Mouse (Mus musculus) hindbrain, embryonic 12.5 days (tissue): ENCODE results near the gene D11Wsu47e. TPM values are rescaled to one million over a fixed set of nuclear protein-coding genes. Genes with fewer than 3 reads are reported as not detected.
A peak's percentile ranks its signal among the peaks of the same experiment; 100 is the strongest.

Experiments
- ATAC-seq: fragments of 200-750 bp; cut with Nextera tagmentation; 2 replicates; pipeline ENCODE4 v1.8.0; 2017; ENCODE audit warnings: moderate TSS enrichment; ENCODE audit not compliant: low FRiP score
- H3K27ac ChIP-seq: fragments of 300-500 bp; sonication (generic); 2 replicates; pipeline ENCODE4 v1.5.1; 2016; ENCODE audit warnings: mild to moderate bottlenecking
- H3K27me3 ChIP-seq: fragments of 300-500 bp; sonication (generic); 2 replicates; pipeline ENCODE4 v1.6.1; 2016; ENCODE audit warnings: mild to moderate bottlenecking
- H3K36me3 ChIP-seq: fragments of 300-500 bp; sonication (generic); 2 replicates; pipeline ENCODE4 v1.6.1; 2016; ENCODE audit warnings: mild to moderate bottlenecking
- H3K4me1 ChIP-seq: fragments of 300-500 bp; sonication (generic); 2 replicates; pipeline ENCODE4 v1.6.1; 2016
- H3K4me2 ChIP-seq: fragments of 300-500 bp; sonication (generic); replicated peaks from 2 replicates; pipeline ENCODE4 v1.6.1; 2016; ENCODE audit warnings: mild to moderate bottlenecking
- H3K4me3 ChIP-seq: fragments of 300-500 bp; sonication (generic); 2 replicates; pipeline ENCODE4 v1.5.1; 2016; ENCODE audit warnings: mild to moderate bottlenecking
- H3K9ac ChIP-seq: fragments of 300-500 bp; sonication (generic); 2 replicates; pipeline ENCODE4 v1.6.1; 2016; ENCODE audit warnings: mild to moderate bottlenecking, moderate library complexity
- H3K9me3 ChIP-seq: fragments of 300-500 bp; sonication (generic); replicated peaks from 2 replicates; pipeline ENCODE4 v1.6.1; 2016; ENCODE audit warnings: mild to moderate bottlenecking
- WGBS: fragments of 180-500 bp; shearing (Covaris S2); methylation state at CpG from one replicate; pipeline ENCODE4 v1.1.7; 2016; 5-methylcytosine and 5-hydroxymethylcytosine counted together
- polyA plus RNA-seq: library from polyadenylated mRNA; unstranded; fragments of >200 nt; fragmentation: Nextera tagmentation; extraction: Ambion mirVana; gene quantifications from 2 replicates; pipeline ENCODE4 v1.2.1, GENCODE M21; 2016

Gene D11Wsu47e
- polyA plus RNA-seq, 1 experiment from 2014 or later = 25.9 TPM

DNA sequence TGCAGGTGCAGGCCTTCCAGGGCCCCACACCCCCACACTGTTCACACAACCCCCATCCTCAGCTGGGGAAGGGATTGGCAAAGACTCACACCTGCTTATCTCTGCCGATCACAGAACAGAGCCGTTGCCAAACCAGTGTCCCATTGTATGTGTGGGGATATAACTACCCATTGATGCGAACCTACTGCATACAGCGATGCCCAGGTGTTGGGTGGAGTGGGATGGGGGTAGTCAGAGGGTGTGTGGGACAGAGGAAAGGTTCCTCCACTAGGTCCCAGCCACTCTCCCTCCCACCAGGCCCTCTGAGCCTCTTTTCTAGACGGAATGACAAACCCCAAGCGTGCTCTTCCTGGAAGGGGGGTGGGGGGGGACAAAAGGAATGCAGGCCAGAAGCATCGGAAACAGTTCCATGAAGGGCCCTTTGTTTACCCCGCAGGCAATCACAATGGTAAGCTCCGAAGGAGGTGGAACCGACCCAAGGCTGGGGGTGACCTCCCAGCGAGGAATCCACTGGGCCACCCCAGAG is 25.6 kb downstream of the D11Wsu47e start, which contains the start of gene Cpsf4l:
Cpsf4l (minus strand) TSS at position 287 of the 526 bp plus-strand sequence.
- Histone ChIP-seq H3K9me3 (no peaks in the 10 kb centered on the region), H3K27me3 (peaks cover 19% of the 10 kb centered on the region), H3K4me2 (peak within 1 kb of the TSS; percentile 25), H3K9ac (peak within 1 kb of the TSS; percentile 3), H3K36me3 (peaks cover 7% of the 10 kb centered on the region; the same call in 1 of the 2 replicates), H3K4me1 (peaks cover 27% of the 10 kb centered on the region), H3K4me3 (no peak within 1 kb of the TSS), H3K27ac (peak within 1 kb of the TSS; percentile 60)
- WGBS = 4% methylated on average over 11 of the region's 11 CpGs
- peak; percentile 64 for ATAC-seq

DNA sequence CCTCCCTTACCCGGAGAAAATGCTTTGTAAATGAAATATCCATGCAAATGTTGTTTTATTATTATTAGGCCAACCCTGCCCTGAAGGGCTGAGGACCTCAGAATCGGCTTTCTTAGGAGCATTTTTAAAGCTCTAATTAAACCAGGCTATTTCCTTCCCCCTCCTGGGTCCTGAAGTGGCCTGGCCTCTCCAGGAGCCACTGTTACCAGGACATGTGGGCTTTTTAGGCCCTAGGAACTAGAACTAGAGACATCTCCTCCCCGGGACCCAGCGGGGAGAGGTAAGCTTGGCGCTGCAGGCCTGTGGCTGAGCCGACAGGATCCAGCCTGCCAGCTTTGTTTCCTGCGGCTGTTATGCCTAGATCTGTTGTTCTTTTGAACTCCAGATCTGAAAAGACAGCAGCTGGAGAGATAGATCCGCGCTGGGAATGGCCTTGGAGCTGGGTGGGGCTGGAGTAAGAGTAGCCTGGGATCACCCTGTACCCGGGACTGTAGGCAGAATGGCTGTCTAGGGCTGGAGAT is 26.1 kb downstream of the D11Wsu47e start:
- H3K36me3 ChIP-seq = peaks cover 7% of the 10 kb centered on the region; the same call in 1 of the 2 replicates
- H3K4me2 ChIP-seq = peak overlapping the region; percentile 25; the same call in 1 of the 2 replicates
- H3K9me3 ChIP-seq = no peaks in the 10 kb centered on the region
- peak overlapping the region; percentile 60 for H3K27ac ChIP-seq
- peaks cover 27% of the 10 kb centered on the region for H3K4me1 ChIP-seq
- H3K27me3 ChIP-seq = peaks cover 19% of the 10 kb centered on the region
- H3K9ac ChIP-seq = peak overlapping the region; percentile 3; the same call in 1 of the 2 replicates
- ATAC-seq = peak; percentile 62
- 2% methylated on average over 10 of the region's 10 CpGs for WGBS
- H3K4me3 ChIP-seq = no peak overlapping the region

DNA sequence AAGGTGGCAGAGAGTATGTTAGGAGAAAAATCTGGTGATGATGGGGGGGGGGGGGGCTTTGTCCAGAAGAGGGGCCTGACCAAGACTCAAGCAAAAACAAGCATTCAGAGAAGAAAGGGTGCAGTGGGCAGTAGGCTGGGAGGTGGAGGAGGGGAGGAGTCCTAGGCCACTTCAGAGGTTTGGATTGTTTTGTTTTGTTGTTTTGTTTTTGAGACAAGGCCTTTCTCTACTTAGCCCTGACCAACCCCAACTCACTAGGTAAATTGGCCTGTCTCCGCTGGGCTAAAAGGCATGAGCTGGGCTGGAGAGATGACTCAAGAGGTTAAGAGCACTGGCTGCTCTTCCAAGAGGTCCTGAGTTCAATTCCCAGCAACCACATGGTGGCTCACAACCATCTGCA is 26.8 kb downstream of the D11Wsu47e start:
- no peak for ATAC-seq
- H3K4me3 ChIP-seq = no peak overlapping the region
- peaks cover 19% of the 10 kb centered on the region for H3K27me3 ChIP-seq
- 30% methylated on average over 1 of the region's 1 CpGs for WGBS
- H3K4me1 ChIP-seq = peaks cover 27% of the 10 kb centered on the region
- H3K36me3 ChIP-seq = peaks cover 7% of the 10 kb centered on the region; the same call in 1 of the 2 replicates
- no peaks in the 10 kb centered on the region for H3K9me3 ChIP-seq
- H3K27ac ChIP-seq = peak overlapping the region; percentile 60; the same call in 1 of the 2 replicates
- H3K4me2 ChIP-seq = 0 out of 2 replicates have a peak overlapping the region, but pooled peaks have one; percentile 3
- no peak overlapping the region for H3K9ac ChIP-seq

DNA sequence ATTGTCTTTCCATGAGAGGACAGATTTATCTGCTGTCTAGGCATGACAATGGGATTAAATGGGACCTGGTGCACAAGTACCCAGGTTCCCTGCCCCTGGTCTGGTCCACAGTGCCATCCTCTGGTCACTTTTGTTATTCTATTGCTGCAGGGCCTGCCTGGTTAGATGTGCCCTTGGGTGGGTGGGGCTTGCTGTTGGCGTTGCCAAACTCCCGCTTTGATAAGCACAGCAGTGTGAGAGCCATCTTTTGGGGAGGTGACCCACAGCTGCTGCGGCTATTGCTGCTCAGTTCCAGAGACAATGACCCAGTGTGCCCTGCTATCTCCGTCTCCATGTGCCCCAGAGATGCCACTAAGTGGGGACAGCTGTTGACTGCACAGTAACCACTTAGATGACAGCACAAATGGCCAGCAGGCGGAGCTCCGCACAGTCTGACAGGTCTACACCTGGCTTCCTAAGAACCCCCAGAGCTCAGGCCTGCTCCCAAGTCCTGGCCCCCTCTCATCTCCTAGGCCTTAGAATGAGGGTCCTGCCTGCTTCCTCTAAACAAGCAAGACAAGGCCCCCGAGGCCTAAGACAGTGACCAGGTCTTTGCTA is 31.0 kb downstream of the D11Wsu47e start:
- Histone ChIP-seq H3K9me3 (no peaks in the 10 kb centered on the region), H3K27me3 (peaks cover 3% of the 10 kb centered on the region; the same call in 1 of the 2 replicates)

DNA sequence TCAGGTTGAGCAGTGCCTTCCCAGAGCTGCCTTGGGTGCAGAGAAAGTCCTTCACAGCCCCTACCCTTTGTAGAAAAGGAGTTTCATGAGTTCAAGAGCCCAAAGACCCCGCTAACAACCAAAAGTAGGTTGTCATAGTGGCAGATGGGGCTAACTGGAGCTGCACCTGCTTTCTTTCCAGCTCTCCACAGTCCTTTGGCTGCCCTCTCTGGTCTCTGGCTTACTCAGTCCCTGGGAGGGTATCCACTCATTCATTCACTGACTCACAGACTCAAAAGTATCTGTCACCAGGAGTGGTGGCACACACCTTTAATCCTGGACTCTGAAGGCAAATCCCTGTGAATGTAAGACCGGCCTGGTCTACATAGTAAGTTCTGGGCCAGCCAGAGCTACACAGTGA is 31.9 kb downstream of the D11Wsu47e start:
- ATAC-seq = no peak
- peaks cover 8% of the 10 kb centered on the region for H3K4me1 ChIP-seq
- H3K9me3 ChIP-seq = no peaks in the 10 kb centered on the region
- H3K4me2 ChIP-seq = no peak overlapping the region
- peaks cover 3% of the 10 kb centered on the region; the same call in 1 of the 2 replicates for H3K27me3 ChIP-seq
- H3K27ac ChIP-seq = no peak overlapping the region
- no peak overlapping the region for H3K9ac ChIP-seq
- H3K36me3 ChIP-seq = no peaks in the 10 kb centered on the region
- WGBS = 92% methylated on average over 2 of the region's 2 CpGs
- no peak overlapping the region for H3K4me3 ChIP-seq

More for the DNA sequence above, 31.0 kb downstream of the D11Wsu47e start:
- WGBS = 69% methylated on average over 7 of the region's 7 CpGs
- ATAC-seq = no peak
- no peak overlapping the region for H3K4me2 ChIP-seq
- no peak overlapping the region for H3K4me3 ChIP-seq
- no peak overlapping the region for H3K27ac ChIP-seq
- no peak overlapping the region for H3K9ac ChIP-seq
- H3K4me1 ChIP-seq = peaks cover 17% of the 10 kb centered on the region
- H3K36me3 ChIP-seq = no peaks in the 10 kb centered on the region

DNA sequence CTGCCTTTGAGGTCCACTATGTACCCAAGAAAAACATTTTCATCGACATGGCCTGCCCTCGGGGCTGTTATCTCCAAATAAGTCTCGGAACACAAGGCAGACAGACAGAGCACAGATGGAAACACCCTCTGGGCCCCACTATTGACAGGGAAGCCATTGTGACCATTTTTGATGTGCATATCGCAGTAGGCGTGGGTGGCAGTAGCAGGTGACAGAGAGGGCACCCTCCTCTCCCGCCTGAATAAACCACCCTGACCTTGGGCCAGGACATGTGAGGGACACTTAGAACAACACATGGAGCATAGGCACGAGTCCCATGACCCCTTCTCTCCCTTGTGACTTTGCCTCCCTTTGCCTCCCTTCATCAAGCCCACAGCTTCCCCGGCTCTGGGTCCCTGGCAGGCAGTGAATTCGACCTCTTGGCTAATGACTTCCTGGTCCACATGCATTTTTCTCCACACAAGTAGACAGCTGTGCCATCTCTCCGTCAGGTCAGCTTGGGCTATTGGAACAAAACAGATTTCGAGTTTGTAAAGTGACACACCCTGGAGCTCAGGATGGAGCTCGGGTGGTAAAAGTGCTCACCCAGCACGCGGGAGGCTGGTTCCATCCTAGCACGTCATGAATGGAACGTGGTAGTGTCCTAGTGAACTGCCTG is 33.7 kb downstream of the D11Wsu47e start:
- no peak overlapping the region for H3K4me3 ChIP-seq
- peaks cover 12% of the 10 kb centered on the region for H3K4me1 ChIP-seq
- H3K4me2 ChIP-seq = no peak overlapping the region
- H3K9me3 ChIP-seq = no peaks in the 10 kb centered on the region
- no peak for ATAC-seq
- H3K27ac ChIP-seq = no peak overlapping the region; the same call in 1 of the 2 replicates
- 54% methylated on average over 16 of the region's 16 CpGs for whole genome bisulfite sequencing
- H3K9ac ChIP-seq = no peak overlapping the region
- H3K27me3 ChIP-seq = no peaks in the 10 kb centered on the region
- H3K36me3 ChIP-seq = no peaks in the 10 kb centered on the region

DNA sequence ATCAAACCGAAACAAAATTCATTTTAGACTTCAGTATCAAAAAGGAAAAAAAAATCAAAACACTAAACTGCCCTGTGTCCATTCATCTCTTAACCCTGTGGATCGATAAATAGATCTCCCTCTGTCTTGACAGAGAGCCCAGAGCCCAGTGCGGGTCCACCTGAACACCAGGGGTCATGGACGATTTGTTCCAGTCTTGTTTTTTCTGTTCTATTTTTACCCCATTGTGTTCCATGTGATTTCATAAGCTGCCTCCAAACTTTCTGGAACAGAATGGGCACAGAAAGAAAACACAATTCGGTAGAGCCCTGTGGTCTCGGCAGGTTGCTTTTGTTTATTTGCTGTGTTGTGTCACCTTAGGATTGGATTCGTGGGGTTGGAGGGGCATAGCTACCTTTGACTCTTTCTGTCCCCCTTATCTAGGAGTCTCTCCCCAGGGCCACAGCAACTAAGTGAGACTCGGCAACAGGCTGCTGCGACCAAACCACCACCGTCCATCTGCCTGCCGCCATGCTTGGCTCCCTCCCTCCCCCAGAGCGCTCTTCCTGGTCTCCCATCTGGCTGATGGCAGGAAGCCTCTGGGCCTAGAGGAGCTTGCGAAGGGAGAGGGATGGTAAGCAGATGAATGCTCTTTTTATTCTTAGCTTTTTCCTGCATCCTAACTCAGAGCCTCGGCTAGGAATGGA is 38.3 kb downstream of the D11Wsu47e start:
- Histone ChIP-seq H3K27ac (no peak overlapping the region), H3K27me3 (no peaks in the 10 kb centered on the region), H3K4me3 (no peak overlapping the region), H3K4me2 (no peak overlapping the region), H3K36me3 (peaks cover 25% of the 10 kb centered on the region), H3K9me3 (no peaks in the 10 kb centered on the region), H3K9ac (0 out of 2 replicates have a peak overlapping the region, but pooled peaks have one; percentile 33), H3K4me1 (peaks cover 22% of the 10 kb centered on the region)
- 68% methylated on average over 14 of the region's 14 CpGs for WGBS
- ATAC-seq = no peak

DNA sequence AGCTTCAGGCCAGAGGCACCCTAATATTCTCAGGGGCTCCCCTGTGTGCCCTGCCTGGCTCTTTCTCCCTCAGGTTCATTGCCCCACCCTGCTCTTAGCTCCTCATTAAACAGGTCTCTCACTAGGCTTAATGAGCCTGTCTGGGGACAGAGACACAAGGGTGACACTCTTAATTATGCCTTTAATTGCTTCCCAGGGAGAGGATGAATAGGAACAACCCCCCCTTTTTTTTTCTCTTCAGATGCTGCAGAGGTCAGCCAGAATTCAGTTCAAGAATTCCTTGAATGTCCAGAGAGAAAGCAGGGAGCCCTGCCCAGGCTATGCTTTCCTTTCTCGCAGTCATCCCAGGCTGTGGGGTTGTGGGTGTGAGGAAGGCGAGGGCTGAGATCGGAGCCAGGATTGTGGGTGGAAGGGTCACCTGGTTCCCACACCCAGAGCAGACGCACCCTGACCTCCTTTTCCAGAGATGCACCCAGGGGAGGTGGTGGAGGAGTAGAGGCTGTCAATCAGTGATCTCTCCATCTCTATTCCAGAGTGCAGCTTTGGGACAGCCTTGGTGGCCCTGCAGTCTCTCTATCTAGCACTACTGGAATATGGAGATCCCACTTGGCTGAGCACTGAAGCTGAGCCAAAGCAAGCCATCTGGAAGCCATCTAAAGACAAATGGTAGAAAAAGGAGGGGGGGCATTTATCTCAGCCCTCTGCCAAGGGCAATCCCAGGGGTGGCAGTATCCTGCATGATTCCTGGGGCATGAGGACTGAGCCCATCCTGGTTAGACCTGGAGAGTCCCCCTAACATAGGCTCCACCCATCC is 41.2 kb downstream of the D11Wsu47e start:
- Histone ChIP-seq H3K9me3 (no peaks in the 10 kb centered on the region), H3K9ac (no peak overlapping the region), H3K36me3 (peaks cover 46% of the 10 kb centered on the region), H3K27me3 (no peaks in the 10 kb centered on the region), H3K27ac (peak overlapping the region; percentile 30; the same call in 1 of the 2 replicates), H3K4me3 (no peak overlapping the region), H3K4me1 (peaks cover 41% of the 10 kb centered on the region), H3K4me2 (no peak overlapping the region)
- ATAC-seq = no peak
- 72% methylated on average over 4 of the region's 4 CpGs for WGBS

DNA sequence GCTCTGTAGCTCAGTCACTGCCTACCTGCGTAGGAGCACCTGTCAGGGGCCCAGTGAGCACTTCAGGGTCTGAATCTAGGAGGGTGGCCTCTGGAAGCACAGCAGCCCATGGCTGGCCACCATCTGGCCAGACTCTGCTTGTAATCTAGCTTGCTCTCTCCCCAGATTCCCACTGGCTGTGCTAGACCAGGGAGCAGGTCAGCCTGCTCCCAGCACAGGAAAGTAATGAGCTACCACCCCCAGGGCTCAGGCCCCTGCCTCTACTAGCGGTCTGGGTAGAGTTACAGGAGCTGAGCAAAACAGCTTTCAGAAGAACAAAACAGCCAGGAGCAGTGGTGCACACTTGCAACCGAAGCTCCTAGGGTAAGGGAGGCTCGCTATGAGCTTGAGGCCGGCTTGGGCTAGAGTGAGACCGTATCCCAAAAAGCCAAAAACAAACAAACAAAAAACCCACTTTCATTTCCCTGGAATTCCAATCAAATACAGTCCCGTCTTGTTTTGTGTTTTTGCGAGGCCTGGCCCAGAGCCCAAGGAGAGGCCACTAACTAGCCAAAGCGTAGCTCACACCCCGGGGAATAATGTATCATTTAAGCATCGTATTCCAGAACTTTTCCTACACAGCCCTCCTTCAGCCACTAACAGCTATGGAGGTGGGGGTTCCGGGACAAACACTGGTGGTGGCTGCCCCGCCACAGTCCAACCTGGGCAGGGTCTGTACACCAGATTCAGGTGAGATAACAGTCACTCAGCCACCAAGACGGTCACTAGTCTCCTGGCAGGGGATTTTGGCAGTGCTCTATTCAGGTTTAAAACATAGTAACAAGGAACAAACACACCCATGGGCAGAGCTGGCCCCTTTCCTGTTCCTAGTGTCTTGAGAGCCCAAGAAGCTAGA is 43.0 kb downstream of the D11Wsu47e start:
- peaks cover 46% of the 10 kb centered on the region for H3K4me1 ChIP-seq
- H3K27me3 ChIP-seq = no peaks in the 10 kb centered on the region
- no peak overlapping the region for H3K4me3 ChIP-seq
- ATAC-seq = no peak
- WGBS = 82% methylated on average over 14 of the region's 14 CpGs
- 0 out of 2 replicates have a peak overlapping the region, but pooled peaks have one; percentile 12 for H3K27ac ChIP-seq
- no peaks in the 10 kb centered on the region for H3K9me3 ChIP-seq
- no peak overlapping the region for H3K4me2 ChIP-seq
- peaks cover 46% of the 10 kb centered on the region for H3K36me3 ChIP-seq
- no peak overlapping the region for H3K9ac ChIP-seq

DNA sequence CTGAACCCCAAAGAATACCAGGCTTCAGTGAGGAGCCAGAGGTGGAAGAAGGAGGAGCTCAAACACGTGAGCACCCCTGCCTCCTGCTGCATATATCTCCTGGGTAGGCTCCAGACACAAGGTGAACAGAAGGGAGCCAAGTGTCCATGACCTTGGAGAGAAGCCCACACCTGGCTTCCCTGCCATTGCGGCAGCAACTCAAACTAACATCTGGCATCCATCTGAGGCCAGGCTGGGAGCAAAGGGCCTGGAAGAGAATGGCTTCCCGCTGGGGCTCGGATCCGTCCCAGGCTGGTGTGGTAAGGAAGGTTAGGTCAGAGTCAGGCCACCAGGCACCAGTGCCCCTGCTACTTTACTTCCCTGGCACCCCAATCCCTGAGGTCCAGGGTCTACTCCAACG is 43.8 kb downstream of the D11Wsu47e start:
- ATAC-seq = no peak
- Histone ChIP-seq H3K4me1 (peaks cover 48% of the 10 kb centered on the region), H3K9me3 (no peaks in the 10 kb centered on the region), H3K36me3 (peaks cover 46% of the 10 kb centered on the region), H3K4me3 (no peak overlapping the region), H3K9ac (no peak overlapping the region), H3K27ac (no peak overlapping the region), H3K4me2 (no peak overlapping the region), H3K27me3 (no peaks in the 10 kb centered on the region)
- 63% methylated on average over 6 of the region's 6 CpGs for WGBS
